Mouse (Mus musculus) common myeloid progenitor, adult 5-6 weeks (primary cell): Measurements from ENCODE around the gene Gm10722. TPM values are rescaled to one million over a fixed set of nuclear protein-coding genes. Genes with fewer than 3 reads are reported as not detected.
A peak's percentile ranks its signal among the peaks of the same experiment; 100 is the strongest.
"Not testable (repeated sequence)": the region's sequence is repeated elsewhere in the genome, so short reads cannot be mapped to it uniquely, and the experiment has no call there.

Experiments
- ATAC-seq: replicated peaks from 2 replicates; pipeline ENCODE4 v1.8.0; 2016; ENCODE audit warnings: low read depth, mild to moderate bottlenecking, moderate TSS enrichment, inconsistent platforms; ENCODE audit not compliant: poor library complexity, severe bottlenecking
- total RNA-seq: library from RNA; stranded (forward); fragments of 200-1000, 187-1606 nt; gene quantifications from 2 replicates; pipeline ENCODE4 v1.2.3, GENCODE M21; 2017

Gene Gm10722
- total RNA-seq, 1 experiment from 2014 or later: not detected

DNA sequence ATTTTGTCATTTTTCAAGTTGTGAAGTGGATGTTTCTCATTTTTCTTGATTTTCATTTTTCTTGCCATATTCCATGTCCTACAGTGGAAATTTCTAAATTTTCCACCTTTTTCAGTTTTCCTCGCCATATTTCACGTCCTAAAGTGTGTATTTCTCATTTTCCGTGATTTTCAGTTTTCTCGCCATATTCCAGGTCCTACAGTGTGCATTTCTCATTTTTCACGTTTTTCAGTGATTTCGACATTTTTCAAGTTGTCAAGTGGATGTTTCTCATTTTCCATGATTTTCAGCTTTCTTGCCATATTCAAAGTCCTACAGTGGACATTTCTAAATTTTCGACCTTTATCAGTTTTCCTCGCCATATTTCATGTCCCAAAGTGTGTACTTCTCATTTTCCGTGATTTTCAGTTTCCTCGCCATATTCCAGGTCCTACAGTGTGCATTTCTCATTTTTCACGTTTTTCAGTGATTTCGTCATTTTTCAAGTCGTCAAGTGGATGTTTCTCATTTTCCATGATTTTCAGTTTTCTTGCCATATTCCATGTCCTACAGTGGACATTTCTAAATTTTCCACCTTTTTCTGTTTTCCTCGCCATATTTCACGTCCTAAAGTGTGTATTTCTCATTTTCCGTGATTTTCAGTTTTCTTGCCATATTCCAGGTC is 23.4 kb downstream of the Gm10722 start:
- not testable (repeated sequence) for ATAC-seq

DNA sequence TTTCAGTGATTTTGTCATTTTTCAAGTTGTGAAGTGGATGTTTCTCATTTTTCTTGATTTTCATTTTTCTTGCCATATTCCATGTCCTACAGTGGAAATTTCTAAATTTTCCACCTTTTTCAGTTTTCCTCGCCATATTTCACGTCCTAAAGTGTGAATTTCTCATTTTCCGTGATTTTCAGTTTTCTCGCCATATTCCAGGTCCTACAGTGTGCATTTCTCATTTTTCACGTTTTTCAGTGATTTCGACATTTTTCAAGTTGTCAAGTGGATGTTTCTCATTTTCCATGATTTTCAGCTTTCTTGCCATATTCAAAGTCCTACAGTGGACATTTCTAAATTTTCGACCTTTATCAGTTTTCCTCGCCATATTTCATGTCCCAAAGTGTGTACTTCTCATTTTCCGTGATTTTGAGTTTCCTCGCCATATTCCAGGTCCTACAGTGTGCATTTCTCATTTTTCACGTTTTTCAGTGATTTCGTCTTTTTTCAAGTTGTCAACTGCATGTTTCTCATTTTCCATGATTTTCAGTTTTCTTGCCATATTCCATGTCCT is 24.3 kb downstream of the Gm10722 start, which contains the start of gene Gm10717:
Gene Gm10717 (plus strand): TSS at position 506 of the 556 bp plus-strand sequence.
- not testable (repeated sequence) for ATAC-seq

DNA sequence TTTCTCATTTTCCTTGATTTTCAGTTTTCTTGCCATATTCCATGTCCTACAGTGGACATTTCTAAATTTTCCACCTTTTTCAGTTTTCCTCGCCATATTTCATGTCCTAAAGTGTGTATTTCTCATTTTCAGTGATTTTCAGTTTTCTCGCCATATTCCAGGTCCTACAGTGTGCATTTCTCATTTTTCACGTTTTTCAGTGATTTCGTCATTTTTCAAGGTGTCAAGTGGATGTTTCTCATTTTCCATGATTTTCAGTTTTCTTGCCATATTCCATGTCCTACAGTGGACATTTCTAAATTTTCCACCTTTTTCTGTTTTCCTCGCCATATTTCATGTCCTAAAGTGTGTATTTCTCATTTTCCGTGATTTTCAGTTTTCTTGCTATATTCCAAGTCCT is 24.9 kb downstream of the Gm10722 start:
- ATAC-seq: not testable (repeated sequence)

DNA sequence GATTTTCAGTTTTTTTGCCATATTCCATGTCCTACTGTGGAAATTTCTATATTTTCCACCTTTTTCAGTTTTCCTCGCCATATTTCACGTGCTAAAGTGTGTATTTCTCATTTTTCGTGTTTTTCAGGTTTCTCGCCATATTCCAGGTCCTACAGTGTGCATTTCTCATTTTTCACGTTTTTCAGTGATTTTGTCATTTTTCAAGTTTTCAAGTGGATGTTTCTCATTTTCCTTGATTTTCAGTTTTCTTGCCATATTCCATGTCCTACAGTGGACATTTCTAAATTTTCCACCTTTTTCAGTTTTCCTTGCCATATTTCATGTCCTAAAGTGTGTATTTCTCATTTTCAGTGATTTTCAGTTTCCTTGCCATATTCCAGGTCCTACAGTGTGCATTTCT is 25.4 kb downstream of the Gm10722 start:
- ATAC-seq: not testable (repeated sequence)

DNA sequence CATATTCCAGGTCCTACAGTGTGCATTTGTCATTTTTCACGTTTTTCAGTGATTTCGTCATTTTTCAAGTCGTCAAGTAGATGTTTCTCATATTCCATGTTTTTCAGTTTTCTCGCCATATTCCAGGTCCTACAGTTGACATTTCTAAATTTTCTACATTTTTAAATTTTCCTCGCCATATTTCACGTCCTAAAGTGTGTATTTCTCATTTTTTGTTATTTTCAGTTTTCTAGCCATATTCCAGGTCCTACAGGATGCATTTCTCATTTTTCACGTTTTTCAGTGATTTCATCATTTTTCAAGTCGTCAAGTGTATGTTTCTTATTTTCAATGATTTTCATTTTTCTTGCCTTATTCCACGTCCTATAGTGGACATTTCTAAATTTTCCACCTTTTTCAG is 26.0 kb downstream of the Gm10722 start:
- not testable (repeated sequence) for ATAC-seq

DNA sequence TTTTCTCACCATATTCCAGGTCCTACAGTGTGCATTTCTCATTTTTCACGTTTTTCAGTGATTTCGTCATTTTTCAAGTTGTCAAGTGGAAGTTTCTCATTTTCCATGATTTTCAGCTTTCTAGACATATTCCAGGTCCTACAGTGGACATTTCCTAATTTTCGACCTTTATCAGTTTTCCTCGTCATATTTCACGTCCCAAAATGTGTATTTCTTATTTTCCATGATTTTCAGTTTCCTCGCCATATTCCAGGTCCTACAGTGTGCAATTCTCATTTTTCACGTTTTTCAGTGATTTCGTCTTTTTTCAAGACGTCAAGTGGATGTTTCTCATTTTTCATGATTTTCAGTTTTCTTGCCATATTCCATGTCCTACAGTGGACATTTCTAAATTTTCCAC is 26.5 kb downstream of the Gm10722 start:
- ATAC-seq: 0 out of 2 replicates have a peak, but pooled peaks have one; percentile 10

DNA sequence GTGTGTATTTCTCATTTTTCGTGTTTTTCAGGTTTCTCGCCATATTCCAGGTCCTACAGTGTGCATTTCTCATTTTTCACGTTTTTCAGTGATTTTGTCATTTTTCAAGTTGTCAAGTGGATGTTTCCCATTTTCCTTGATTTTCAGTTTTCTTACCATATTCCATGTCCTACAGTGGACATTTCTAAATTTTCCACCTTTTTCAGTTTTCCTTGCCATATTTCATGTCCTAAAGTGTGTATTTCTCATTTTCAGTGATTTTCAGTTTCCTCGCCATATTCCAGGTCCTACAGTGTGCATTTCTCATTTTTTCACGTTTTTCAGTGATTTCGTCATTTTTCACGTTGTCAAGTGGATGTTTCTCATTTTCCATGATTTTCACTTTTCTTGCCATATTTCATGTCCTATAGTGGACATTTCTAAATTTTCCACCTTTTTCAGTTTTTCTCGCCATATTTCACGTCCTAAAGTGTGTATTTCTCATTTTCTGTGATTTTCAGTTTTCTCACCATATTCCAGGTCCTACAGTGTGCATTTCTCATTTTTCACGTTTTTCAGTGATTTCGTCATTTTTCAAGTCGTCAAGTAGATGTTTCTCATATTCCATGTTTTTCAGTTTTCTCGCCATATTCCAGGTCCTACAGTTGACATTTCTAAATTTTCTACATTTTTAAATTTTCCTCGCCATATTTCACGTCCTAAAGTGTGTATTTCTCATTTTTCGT is 28.7 kb downstream of the Gm10722 start:
- not testable (repeated sequence) for ATAC-seq

DNA sequence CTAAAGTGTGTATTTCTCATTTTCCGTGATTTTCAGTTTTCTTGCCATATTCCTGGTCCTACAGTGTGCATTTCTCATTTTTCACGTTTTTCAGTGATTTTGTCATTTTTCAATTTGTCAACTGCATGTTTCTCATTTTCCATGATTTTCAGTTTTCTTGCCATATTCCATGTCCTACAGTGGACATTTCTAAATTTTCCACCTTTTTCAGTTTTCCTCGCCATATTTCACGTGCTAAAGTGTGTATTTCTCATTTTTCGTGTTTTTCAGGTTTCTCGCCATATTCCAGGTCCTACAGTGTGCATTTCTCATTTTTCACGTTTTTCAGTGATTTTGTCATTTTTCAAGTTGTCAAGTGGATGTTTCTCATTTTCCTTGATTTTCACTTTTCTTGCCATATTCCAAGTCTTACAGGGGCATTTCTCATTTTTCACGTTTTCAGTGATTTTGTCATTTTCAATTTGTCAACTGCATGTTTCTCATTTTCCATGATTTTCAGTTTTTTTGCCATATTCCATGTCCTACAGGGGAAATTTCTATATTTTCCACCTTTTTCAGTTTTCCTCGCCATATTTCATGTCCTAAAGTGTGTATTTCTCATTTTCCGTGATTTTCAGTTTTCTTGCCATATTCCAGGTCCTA is 30.1 kb downstream of the Gm10722 start:
- ATAC-seq: not testable (repeated sequence)

DNA sequence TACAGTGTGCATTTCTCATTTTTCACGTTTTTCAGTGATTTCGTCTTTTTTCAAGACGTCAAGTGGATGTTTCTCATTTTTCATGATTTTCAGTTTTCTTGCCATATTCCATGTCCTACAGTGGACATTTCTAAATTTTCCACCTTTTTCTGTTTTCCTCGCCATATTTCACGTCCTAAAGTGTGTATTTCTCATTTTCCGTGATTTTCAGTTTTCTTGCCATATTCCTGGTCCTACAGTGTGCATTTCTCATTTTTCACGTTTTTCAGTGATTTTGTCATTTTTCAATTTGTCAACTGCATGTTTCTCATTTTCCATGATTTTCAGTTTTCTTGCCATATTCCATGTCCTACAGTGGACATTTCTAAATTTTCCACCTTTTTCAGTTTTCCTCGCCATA is 33.6 kb downstream of the Gm10722 start, which contains the start of gene Gm17535:
Gene Gm17535 (plus strand): TSS at position 301 of the 400 bp plus-strand sequence.
- not testable (repeated sequence) for ATAC-seq

DNA sequence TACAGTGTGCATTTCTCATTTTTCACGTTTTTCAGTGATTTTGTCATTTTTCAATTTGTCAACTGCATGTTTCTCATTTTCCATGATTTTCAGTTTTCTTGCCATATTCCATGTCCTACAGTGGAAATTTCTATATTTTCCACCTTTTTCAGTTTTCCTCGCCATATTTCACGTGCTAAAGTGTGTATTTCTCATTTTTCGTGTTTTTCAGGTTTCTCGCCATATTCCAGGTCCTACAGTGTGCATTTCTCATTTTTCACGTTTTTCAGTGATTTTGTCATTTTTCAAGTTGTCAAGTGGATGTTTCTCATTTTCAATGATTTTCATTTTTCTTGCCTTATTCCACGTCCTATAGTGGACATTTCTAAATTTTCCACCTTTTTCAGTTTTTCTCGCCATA is 35.9 kb downstream of the Gm10722 start, which contains the start of gene Gm10715:
Gene Gm10715 (plus strand): TSS at position 301 of the 400 bp plus-strand sequence.
- not testable (repeated sequence) for ATAC-seq

DNA sequence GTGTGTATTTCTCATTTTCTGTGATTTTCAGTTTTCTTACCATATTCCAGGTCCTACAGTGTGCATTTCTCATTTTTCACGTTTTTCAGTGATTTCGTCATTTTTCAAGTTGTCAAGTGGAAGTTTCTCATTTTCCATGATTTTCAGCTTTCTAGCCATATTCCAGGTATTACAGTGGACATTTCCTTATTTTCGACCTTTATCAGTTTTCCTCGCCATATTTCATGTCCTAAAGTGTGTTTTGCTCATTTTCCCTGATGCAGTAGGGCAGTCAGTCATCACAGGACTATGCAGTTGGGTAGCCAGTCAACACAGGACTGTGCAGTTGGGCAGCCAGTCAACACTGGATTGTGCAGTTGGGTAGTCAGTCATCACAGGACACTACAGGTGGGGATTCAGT is 37.4 kb downstream of the Gm10722 start:
- ATAC-seq: not testable (repeated sequence)

Other genes with a start within 250 kb of the Gm10722 start
- 0.69 TPM in 1 of 2 replicates, not detected in the other for gene Gm11168, start 2.4 kb downstream of the Gm10722 start, total RNA-seq
- not detected in 2 replicates for gene Gm10721, start 12.2 kb downstream of the Gm10722 start, total RNA-seq
- gene Gm10720, start 14.7 kb downstream of the Gm10722 start, total RNA-seq: not detected in 2 replicates
- gene Gm10719, start 16.5 kb downstream of the Gm10722 start, total RNA-seq: not detected in 2 replicates
- 0.69 TPM in 1 of 2 replicates, not detected in the other for gene Gm10718, start 22.6 kb downstream of the Gm10722 start, total RNA-seq
- gene Gm10717, start 24.5 kb downstream of the Gm10722 start, total RNA-seq: 3.5 TPM in 1 of 2 replicates, not detected in the other
- gene Gm17535, start 33.7 kb downstream of the Gm10722 start, total RNA-seq: not detected in 2 replicates
- gene Gm10715, start 36.0 kb downstream of the Gm10722 start, total RNA-seq: 1.8 TPM in 1 of 2 replicates, not detected in the other